Mouse (Mus musculus) left cerebral cortex, postnatal 14 days (tissue): ENCODE results near the gene Tex22. TPM values are rescaled to one million over a fixed set of nuclear protein-coding genes. Genes with fewer than 3 reads are reported as not detected.

Source experiments
- DNase-seq, 2 experiments: peaks; one replicate each; pipeline ENCODE4 v3.0.0; 2021 to 2022; ENCODE audit warnings: low spot score in 2 of 2, mixed read lengths in 1 of 2
- intact Hi-C: fragments of 180-260 bp; cut with DNase I; formaldehyde crosslinking; loops from one replicate; pipeline ENCODE4 v1.15.1; 2025
- long read RNA-seq, 2 experiments: library from polyadenylated mRNA; stranded (forward); transcript quantifications; one replicate each; pipeline ENCODE4 v2.0.0; 2021
- total RNA-seq, 2 experiments: library from RNA; stranded (reverse); gene quantifications; 2 replicates each; pipeline ENCODE4 v1.2.3; 2021

The Tex22 gene
- total RNA-seq = under 1 TPM in 1 of 2 experiments, not detected in 1; 0.31 TPM
- long read RNA-seq, experiment 1 = 0 reads
- long read RNA-seq, experiment 2, partial matches to known transcripts = 0 of 1 reads
- long read RNA-seq, experiment 2, other reads (novel, unspliced or antisense) = 1 of 1 reads

GRCm38 (mm10) chr12:113074329-113075062 lies at the start of gene Tex22:
Tex22 (plus strand) TSS chr12:113074502.
- DNase-seq = peak; percentile 85 to 88
- intact Hi-C loops = no loop called here

GRCm38 (mm10) chr12:113026557-113026956 lies 47.7 kb upstream of the Tex22 start:
- no peak for DNase-seq
- intact Hi-C loops = no loop called here

GRCm38 (mm10) chr12:113027495-113027894 lies 46.8 kb upstream of the Tex22 start:
- DNase-seq = no peak
- intact Hi-C loops = no loop called here

GRCm38 (mm10) chr12:113028067-113028466 lies 46.2 kb upstream of the Tex22 start:
- no peak for DNase-seq
- intact Hi-C loops = no loop called here

GRCm38 (mm10) chr12:113028898-113029297 lies 45.4 kb upstream of the Tex22 start:
- no peak for DNase-seq
- intact Hi-C loops = no loop called here

- no peak for DNase-seq
- intact Hi-C loops = no loop called here
Measured at GRCm38 (mm10) chr12:113030046-113030445, 44.3 kb upstream of the Tex22 start.

GRCm38 (mm10) chr12:113030993-113031392 lies 43.3 kb upstream of the Tex22 start:
- DNase-seq = no peak
- intact Hi-C loops = no loop called here

GRCm38 (mm10) chr12:113031441-113031840 lies 42.9 kb upstream of the Tex22 start:
- intact Hi-C loops = no loop called here
- no peak for DNase-seq

- DNase-seq = peak; percentile 17 to 30
- intact Hi-C loops = no loop called here
Measured at GRCm38 (mm10) chr12:113032296-113033250, 41.7 kb upstream of the Tex22 start.

- DNase-seq = no peak
- intact Hi-C loops = no loop called here
Measured at GRCm38 (mm10) chr12:113035093-113035492, 39.2 kb upstream of the Tex22 start.

GRCm38 (mm10) chr12:113036996-113037395 lies 37.3 kb upstream of the Tex22 start:
- no peak for DNase-seq
- intact Hi-C loops = no loop called here

GRCm38 (mm10) chr12:113038414-113038813 lies 35.9 kb upstream of the Tex22 start:
- DNase-seq = no peak
- intact Hi-C loops = no loop called here

GRCm38 (mm10) chr12:113041481-113042439 lies 32.5 kb upstream of the Tex22 start:
- intact Hi-C loops = no loop called here
- DNase-seq = peak; percentile 74 to 88

GRCm38 (mm10) chr12:113042543-113042942 lies 31.8 kb upstream of the Tex22 start:
- no peak for DNase-seq
- intact Hi-C loops = no loop called here

GRCm38 (mm10) chr12:113044916-113045677 lies 29.2 kb upstream of the Tex22 start:
- DNase-seq = peak; percentile 37 to 43
- intact Hi-C loops = no loop called here

GRCm38 (mm10) chr12:113046861-113047260 lies 27.4 kb upstream of the Tex22 start:
- intact Hi-C loops = loop anchor here (2.0 kb wide), 1 partner anchor 42 kb away; no protein-coding TSS in a partner anchor
- no peak for DNase-seq

GRCm38 (mm10) chr12:113048103-113048502 lies 26.2 kb upstream of the Tex22 start:
- DNase-seq = peak in 1 of 2 experiments; percentile 15
- intact Hi-C loops = no loop called here

- DNase-seq = no peak
- intact Hi-C loops = no loop called here
Measured at GRCm38 (mm10) chr12:113049836-113050235, 24.5 kb upstream of the Tex22 start.
